Mouse (Mus musculus) left cerebral cortex, postnatal 25 days (tissue): ENCODE results near the gene Cnfn. TPM values are rescaled to one million over a fixed set of nuclear protein-coding genes. Genes with fewer than 3 reads are reported as not detected.
"Not testable (repeated sequence)": the region's sequence is repeated elsewhere in the genome, so short reads cannot be mapped to it uniquely, and the experiment has no call there.

Experiments
- DNase-seq, 2 experiments: peaks; one replicate each; pipeline ENCODE4 v3.0.0; 2022; ENCODE audit warnings: low spot score in 2 of 2, mixed read lengths in 1 of 2
- intact Hi-C: fragments of 180-260 bp; cut with DNase I; formaldehyde crosslinking; loops from one replicate; pipeline ENCODE4 v1.15.1; 2025
- total RNA-seq, 2 experiments: library from RNA; stranded (reverse); gene quantifications; 2 replicates each; pipeline ENCODE4 v1.2.3; 2021

Cnfn gene
- total RNA-seq: not detected

GRCm38 (mm10) chr7:25369058-25369749 lies at the start of gene Cnfn:
TSS of gene Cnfn (minus strand) at chr7:25369724.
- DNase-seq: no peak
- intact Hi-C loops: no loop called here

GRCm38 (mm10) chr7:25417597-25417996 lies 48.1 kb upstream of the Cnfn start:
- intact Hi-C loops: no loop called here
- peak in 1 of 2 experiments; percentile 21 for DNase-seq

GRCm38 (mm10) chr7:25412833-25413441 lies 43.4 kb upstream of the Cnfn start, which contains the start of gene Cxcl17:
TSS of gene Cxcl17 (minus strand) at chr7:25412886.
- intact Hi-C loops: no loop called here
- no peak for DNase-seq

- DNase-seq: no peak
- intact Hi-C loops: no loop called here
Measured at GRCm38 (mm10) chr7:25411861-25412260, 42.3 kb upstream of the Cnfn start.

GRCm38 (mm10) chr7:25410969-25411615 lies 41.6 kb upstream of the Cnfn start:
- DNase-seq: no peak
- intact Hi-C loops: no loop called here

- no peak for DNase-seq
- intact Hi-C loops: no loop called here
Measured at GRCm38 (mm10) chr7:25409114-25409760, 39.7 kb upstream of the Cnfn start.

- DNase-seq: no peak
- intact Hi-C loops: no loop called here
Measured at GRCm38 (mm10) chr7:25406468-25406867, 36.9 kb upstream of the Cnfn start.

GRCm38 (mm10) chr7:25402671-25403101 lies 33.2 kb upstream of the Cnfn start:
- intact Hi-C loops: no loop called here
- no peak for DNase-seq

- no peak for DNase-seq
- intact Hi-C loops: no loop called here
Measured at GRCm38 (mm10) chr7:25401986-25402385, 32.5 kb upstream of the Cnfn start.

GRCm38 (mm10) chr7:25401551-25401950 lies 32.0 kb upstream of the Cnfn start:
- intact Hi-C loops: no loop called here
- no peak for DNase-seq

GRCm38 (mm10) chr7:25399028-25399427 lies 29.5 kb upstream of the Cnfn start:
- intact Hi-C loops: loop anchor here (5.0 kb wide), 1 partner anchor 162 kb away; the partner anchor contains the start of gene Gsk3a
- DNase-seq: not testable (repeated sequence)

GRCm38 (mm10) chr7:25398610-25399009 lies 29.1 kb upstream of the Cnfn start, which contains the start of gene Lipe:
TSS of gene Lipe (minus strand) at chr7:25398710.
- intact Hi-C loops: loop anchor here (5.0 kb wide), 1 partner anchor 161 kb away; the partner anchor contains the start of gene Gsk3a
- no peak for DNase-seq

GRCm38 (mm10) chr7:25396621-25397020 lies 27.1 kb upstream of the Cnfn start:
- intact Hi-C loops: loop anchor here (5.0 kb wide), 1 partner anchor 159 kb away; the partner anchor contains the start of gene Gsk3a
- DNase-seq: no peak

GRCm38 (mm10) chr7:25395558-25396521 lies 26.3 kb upstream of the Cnfn start:
- peak; percentile 93 to 98 for DNase-seq
- intact Hi-C loops: loop anchor here (5.0 kb wide), 1 partner anchor 159 kb away; the partner anchor contains the start of gene Gsk3a

GRCm38 (mm10) chr7:25395186-25395557 lies 25.6 kb upstream of the Cnfn start:
- intact Hi-C loops: loop anchor here (5.0 kb wide), 1 partner anchor 158 kb away; the partner anchor contains the start of gene Gsk3a
- DNase-seq: no peak

GRCm38 (mm10) chr7:25394754-25395153 lies 25.2 kb upstream of the Cnfn start:
- no peak for DNase-seq
- intact Hi-C loops: loop anchor here (5.0 kb wide), 1 partner anchor 157 kb away; the partner anchor contains the start of gene Gsk3a

- intact Hi-C loops: no loop called here
- no peak for DNase-seq
Measured at GRCm38 (mm10) chr7:25393451-25394210, 24.1 kb upstream of the Cnfn start.

- no peak for DNase-seq
Measured at GRCm38 (mm10) chr7:25392851-25393250, 23.3 kb upstream of the Cnfn start.

More at GRCm38 (mm10) chr7:25392851-25393250, 23.3 kb upstream of the Cnfn start:
- intact Hi-C loops: no loop called here
